Mouse (Mus musculus) heart, postnatal 4 days (tissue): Measurements from ENCODE around the gene Cd44. TPM values are rescaled to one million over a fixed set of nuclear protein-coding genes. Genes with fewer than 3 reads are reported as not detected.

ENCODE experiments used
- DNase-seq: peaks from one replicate; pipeline ENCODE4 v3.0.0; 2021
- total RNA-seq, 2 experiments: library from RNA; stranded (reverse); gene quantifications; 2 replicates each; pipeline ENCODE4 v1.2.3; 2021

Cd44 gene
- total RNA-seq, 2 experiments from 2014 or later: 26.7 to 28.2 TPM

DNA sequence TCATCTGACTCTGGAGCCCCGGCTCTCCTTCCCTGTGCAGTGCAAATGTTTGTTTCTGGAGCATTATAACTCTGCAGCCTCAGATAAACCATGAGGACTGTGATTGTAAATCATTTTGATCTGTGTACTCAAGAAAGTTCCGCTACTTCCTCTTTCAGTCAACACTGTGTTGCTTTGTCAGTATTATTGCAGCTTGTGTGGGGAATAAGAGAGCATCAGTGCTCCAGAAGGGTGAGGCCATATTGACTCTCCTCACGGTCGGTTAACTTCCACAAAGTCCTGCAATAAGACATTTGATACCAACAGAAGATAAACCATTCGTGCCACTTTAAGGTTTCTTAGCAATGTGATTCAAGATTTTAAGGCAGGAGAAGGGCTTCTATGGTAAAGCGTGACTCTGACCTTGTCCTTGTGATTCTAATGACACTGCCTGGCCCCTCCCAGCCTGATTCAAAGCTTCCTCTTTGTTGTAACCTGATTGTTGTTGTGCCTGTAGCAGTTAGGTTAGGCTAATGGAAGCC is 86.1 kb downstream of the Cd44 start:
- no peak for DNase-seq

- no peak for DNase-seq
Measured at GRCm38 (mm10) chr2:102812756-102813155, 88.7 kb downstream of the Cd44 start.

DNA sequence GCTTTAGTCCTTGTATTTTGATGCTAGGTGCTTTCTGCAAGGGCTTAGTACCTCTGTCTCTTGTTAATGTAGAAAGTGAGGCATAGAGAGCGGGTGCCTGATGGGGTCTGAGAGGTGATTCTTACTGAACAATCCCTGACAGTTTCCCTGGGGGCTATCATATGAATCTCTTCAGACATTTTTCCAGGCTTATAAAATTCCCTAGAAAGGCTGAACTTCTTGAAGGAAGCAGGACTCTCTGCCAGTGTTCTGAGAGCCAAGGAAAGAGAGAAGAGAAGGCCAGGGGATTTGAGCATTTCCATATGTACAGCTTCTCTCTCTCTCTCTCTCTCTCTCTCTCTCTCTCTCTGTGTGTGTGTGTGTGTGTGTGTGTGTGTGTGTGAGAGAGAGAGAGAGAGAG is 92.0 kb downstream of the Cd44 start:
- no peak for DNase-seq

DNA sequence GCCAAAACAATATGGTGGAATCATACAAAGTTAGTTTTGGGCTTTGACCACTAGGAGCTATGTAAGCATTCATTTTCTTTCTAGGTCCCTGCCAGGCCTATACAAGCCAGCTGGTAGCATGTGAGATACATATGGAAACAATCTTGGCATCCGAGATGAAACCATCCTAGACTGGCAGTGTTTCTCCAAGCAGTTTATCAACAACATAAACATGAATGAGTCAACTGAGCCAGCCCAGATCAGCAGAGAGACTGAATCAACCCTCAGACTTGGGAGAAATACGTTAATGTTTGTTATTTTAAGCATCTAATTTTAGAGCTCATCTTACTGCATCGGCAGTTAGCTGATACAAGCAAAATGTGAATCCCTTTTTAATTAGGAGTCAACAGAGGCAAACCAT is 93.8 kb downstream of the Cd44 start:
- DNase-seq: no peak

DNA sequence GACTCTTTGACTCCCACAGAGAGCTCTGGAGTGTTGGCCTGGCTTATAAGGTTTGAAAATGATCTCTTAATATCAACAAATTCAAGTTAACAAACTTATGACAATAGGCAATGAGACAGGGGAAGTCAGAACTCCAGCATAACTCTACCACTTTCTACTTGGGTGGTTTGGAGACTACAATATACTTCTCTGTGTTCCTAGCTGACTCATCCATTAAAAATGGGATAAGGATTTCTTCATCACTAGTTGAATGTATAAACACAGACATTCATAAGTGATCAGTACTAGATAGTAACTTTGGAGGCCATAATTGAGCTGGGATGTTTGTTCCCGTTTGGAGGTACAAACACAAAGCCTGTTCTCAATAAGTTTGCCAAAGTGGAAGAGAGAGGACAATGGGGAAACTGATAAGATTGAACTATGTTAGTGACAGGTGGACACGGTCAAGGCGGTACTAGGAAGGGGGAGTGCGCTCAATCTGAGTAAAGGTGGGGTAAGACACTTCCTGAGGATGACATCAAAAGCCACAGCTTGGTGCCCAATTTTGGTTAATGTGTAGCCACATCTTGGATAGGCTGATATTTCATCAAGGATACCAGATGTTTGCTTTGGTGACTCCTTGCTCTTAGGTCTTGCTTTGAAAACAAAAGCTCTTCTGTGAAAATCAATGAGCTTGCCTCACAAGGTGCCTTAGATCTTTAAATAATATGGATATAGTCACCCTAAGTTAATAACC is 95.5 kb downstream of the Cd44 start:
- no peak for DNase-seq

DNA sequence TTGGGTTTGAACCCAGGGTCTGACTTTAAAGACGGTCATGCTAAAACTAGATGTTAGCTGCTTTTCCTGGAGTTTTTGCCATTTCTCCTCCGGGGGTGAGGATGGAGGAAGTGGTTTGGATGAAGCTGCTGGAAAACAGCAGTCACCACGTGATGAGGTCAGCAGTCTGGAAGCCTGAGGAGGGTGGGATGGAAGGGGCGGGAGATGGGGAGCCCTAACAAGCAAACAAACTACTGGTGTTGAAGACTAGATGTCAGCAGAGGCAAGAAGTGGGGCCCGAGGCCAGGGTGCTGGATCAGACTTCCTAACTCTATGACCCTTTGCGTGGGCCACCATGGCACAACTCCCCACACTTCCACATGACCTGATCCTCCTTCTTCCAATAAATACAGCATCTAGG is 96.2 kb downstream of the Cd44 start:
- peak; percentile 8 for DNase-seq

GRCm38 (mm10) chr2:102804109-102804508 is 97.4 kb downstream of the Cd44 start:
- peak; percentile 25 for DNase-seq

GRCm38 (mm10) chr2:102801899-102802298 is 99.6 kb downstream of the Cd44 start:
- no peak for DNase-seq

DNA sequence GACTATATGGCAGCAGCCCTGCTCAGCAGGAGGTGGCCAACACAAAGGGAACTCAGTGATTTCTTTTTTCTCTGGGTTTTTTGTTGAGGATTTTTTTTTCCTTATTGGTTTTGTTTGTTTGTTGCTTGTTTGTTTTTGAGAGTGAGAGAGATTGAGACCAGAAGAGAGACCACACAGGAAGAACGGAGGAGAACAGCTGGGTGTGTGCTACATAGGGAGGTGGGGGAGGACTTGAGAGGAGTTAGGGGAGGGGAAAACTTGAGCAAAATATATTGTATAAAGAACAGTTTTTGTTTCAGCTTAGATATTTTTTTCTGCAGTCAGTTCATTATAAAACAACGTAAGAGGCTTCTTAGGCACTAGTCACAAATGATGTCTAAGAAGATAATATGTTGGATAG is 103.3 kb downstream of the Cd44 start:
- no peak for DNase-seq

GRCm38 (mm10) chr2:102795034-102795433 is 106.4 kb downstream of the Cd44 start:
- no peak for DNase-seq

DNA sequence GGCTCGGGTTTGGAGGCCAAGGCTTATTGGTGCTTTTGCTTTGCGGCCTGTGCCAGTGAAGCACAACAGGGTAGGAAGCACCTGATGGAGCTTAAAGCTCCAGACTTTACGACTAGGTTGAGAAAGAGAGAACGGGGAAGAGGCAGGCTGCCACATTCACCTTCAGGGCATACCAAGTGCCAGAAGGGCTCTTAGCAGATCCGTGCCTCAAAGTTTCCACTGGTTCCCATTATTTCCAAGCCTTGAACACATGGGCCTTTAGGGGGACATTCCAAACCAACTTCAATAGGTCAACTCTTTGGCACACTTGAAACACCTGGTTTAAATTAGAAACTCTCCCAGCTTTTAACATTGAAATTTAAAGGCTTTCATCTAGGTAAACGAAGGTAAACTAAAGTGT is 108.7 kb downstream of the Cd44 start:
- DNase-seq: no peak

- DNase-seq: no peak
Measured at GRCm38 (mm10) chr2:102791641-102792040, 109.8 kb downstream of the Cd44 start.

- DNase-seq: no peak
Measured at GRCm38 (mm10) chr2:102785696-102786095, 115.8 kb downstream of the Cd44 start.

DNA sequence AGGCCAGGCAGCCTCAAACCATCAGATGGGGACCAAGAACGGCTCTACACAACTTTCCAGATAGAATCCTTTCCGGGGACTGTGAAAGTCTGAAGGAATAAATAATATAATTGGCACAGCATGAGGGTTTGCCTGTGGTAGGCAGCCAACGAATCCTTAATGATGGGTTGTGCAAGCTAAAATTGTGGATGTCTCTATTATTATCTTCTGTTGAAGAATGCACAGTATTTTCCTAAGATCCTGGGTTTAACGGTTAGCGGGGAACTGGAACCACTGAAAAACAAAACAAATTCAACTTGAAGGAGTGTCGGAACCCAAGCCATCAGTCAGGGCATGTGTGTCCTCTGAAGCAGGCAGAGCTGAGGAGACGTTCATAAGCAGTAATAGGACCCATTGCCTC is 118.7 kb downstream of the Cd44 start:
- DNase-seq: no peak

DNA sequence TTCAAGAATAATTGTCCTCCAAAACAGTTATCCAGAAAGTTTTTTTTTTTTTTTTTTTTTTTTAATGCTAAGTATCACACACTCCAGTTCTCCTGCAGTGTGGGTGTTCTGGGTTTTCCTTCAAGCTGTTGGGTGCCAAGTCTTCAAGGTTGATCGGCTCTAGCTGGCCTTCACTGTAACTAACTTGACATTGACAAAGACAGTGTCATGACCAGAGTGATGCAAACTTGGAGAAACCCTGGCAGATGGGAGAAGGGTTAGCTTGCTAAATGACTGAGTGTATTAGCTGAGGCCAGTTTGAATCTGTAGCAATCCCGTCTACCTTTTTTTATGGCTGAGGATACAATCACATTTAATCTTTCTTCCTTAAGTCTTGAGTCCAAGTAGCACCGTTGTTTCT is 123.3 kb downstream of the Cd44 start:
- DNase-seq: no peak

- DNase-seq: no peak
Measured at GRCm38 (mm10) chr2:102775561-102775960, 125.9 kb downstream of the Cd44 start.

DNA sequence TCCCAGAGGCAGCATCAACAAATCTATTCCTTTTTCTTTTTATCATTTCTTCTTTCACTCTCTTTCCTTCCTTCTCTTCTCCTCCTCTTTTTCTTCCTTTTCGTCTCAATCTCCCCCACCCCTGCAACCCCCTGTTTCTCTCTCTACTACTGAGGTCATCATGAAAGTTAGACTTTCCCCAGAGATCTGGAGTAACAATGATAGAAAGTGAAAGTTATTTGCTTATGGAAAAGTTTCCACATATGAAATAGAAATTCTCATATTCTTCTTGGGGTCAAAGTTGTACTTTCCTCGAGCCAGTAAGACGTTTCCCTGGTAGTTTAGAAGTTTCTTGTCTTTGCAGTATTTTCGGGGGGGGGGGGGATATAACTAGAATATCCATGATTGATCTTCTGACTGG is 126.8 kb downstream of the Cd44 start:
- DNase-seq: no peak

GRCm38 (mm10) chr2:102772276-102772675 is 129.2 kb downstream of the Cd44 start:
- DNase-seq: no peak

DNA sequence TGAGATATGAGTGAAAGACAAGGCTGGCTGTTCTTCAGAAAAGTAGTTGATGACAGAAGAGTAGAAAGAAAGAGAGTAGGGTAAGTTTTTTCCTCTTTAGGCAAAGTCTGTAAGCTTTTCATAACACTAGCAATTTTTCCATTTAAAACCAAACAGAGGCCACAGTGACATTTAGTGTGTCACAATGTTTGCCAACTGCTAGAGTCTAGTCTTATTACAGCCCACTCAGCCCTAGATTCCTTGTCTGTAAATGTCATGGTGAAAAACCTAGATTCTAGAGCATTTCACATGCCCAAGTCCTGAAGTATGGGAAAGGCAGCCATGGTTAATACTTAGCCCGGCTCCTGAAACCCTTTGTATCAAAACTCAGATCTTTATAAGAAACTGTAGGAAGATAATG is 130.2 kb downstream of the Cd44 start:
- DNase-seq: no peak

- no peak for DNase-seq
Measured at GRCm38 (mm10) chr2:102768267-102768666, 133.2 kb downstream of the Cd44 start.

- no peak for DNase-seq
Measured at GRCm38 (mm10) chr2:102764602-102765374, 136.7 kb downstream of the Cd44 start.

DNA sequence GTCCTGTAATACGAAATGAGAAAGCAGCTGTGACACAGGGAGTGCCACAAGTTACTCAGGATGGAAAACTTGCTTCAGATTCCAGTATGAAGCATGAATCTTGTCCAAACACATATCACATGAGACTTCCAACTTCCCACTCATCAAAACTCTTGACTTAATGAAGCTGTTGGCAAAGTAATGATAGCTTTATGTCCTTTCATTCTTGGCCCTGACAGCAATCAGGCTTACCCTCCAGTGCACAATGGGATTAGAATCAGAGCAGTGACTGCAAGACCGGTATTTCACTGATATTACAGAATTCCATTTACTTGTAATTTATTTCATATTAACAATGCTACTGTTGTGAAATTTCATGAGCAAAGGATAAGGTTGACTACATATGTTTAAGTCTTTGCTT is 137.5 kb downstream of the Cd44 start:
- DNase-seq: no peak

DNA sequence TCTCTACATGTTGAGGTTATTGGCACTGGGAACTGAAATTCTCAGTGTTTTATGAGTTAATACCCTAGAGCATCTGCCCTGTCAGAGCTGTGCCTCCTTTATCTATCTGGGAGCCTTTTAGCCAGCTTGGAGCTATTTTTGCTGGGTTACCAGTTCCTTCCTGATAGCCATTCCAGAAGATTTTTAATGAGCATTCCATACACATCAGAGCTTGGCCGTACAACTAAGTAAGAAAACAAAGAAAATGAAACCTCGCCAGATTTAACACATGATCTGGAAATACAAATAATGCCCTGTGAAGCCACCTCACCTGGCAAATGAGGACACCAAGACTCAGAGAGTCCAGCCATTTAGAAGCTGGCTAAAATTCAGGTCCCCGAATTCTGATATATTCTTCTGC is 138.3 kb downstream of the Cd44 start:
- no peak for DNase-seq
